Mouse (Mus musculus): ENCODE data around the gene Iqcc. TPM values are rescaled to one million over a fixed set of nuclear protein-coding genes. Genes with fewer than 3 reads are reported as not detected.

Gene Iqcc
- polyA plus RNA-seq, 1 experiment from 2014 or later: 8.2 TPM

DNA sequence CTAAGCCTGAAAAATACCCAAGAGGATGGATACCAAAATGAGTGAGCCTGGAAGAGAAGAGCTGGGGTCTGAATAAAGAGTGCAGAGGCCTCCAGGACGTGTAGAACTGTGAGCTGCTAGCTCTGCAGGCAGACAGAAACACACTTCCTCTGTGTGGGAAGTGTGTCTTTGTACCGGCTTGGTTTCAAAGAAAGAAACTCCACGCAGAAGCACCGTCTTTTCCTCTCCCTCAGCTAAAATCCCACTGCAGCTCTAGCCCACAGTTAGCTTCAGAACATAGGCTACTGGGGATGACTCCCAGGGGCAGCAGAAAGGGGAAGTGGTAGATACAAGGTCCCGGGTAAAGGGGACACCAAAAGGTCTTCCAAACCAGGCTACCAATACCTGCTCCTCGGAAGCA is 26.3 kb upstream of the Iqcc start:
- H3K36me3 ChIP-seq (replicated peaks; ENCODE audit: insufficient read depth, low read length): peaks cover 43% of the 10 kb centered on the region
- H3K27me3 ChIP-seq (ENCODE audit: insufficient read depth, low read length): no peaks in the 10 kb centered on the region
- no peak for TF ChIP-seq CTCF (IDR thresholded peaks at IDR 0.05; ENCODE audit: low read depth)
- TF ChIP-seq EP300 (IDR thresholded peaks at IDR 0.05; ENCODE audit: low read depth): no peak
- DNase-seq: no peak
- H3K9me3 ChIP-seq (ENCODE audit: low read length): no peaks in the 10 kb centered on the region
- no peak for ATAC-seq
- WGBS (ENCODE audit: insufficient replicate concordance): 55% methylated on average over 6 of the region's 6 CpGs
- H3K4me2 ChIP-seq (ENCODE audit: low read depth, low read length): no peak overlapping the region
- no peak overlapping the region for H3K4me3 ChIP-seq (ENCODE audit: low read depth, low read length)
- no peak overlapping the region for H3K9ac ChIP-seq (replicated peaks)
- H3K27ac ChIP-seq (ENCODE audit: low read depth): no peak overlapping the region
- peaks cover 6% of the 10 kb centered on the region; the same call in 1 of the 2 replicates for H3K4me1 ChIP-seq (ENCODE audit: insufficient read depth)

DNA sequence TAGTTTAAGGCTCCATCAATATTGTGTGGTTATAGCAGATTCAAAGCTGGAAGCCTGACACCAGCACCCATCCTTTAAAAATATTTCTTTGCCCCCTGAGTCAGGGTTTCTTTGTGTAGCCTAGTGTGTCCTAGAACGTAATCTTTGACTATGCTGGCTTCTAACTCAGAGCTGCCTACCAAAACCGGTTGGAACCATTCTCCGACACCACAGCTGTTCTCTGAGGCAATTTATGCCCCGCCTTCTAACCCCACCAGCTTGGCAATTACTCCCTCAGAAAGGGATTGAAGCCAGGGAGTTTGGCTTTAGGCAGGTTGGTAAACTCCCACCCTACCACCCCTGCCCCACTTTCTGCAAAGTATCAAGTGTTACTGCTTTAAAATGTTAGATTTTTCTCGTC is 22.9 kb upstream of the Iqcc start:
- H3K4me2 ChIP-seq (ENCODE audit: low read depth, low read length): peak overlapping the region; percentile 96
- peaks cover 38% of the 10 kb centered on the region for H3K36me3 ChIP-seq (replicated peaks; ENCODE audit: insufficient read depth, low read length)

DNA sequence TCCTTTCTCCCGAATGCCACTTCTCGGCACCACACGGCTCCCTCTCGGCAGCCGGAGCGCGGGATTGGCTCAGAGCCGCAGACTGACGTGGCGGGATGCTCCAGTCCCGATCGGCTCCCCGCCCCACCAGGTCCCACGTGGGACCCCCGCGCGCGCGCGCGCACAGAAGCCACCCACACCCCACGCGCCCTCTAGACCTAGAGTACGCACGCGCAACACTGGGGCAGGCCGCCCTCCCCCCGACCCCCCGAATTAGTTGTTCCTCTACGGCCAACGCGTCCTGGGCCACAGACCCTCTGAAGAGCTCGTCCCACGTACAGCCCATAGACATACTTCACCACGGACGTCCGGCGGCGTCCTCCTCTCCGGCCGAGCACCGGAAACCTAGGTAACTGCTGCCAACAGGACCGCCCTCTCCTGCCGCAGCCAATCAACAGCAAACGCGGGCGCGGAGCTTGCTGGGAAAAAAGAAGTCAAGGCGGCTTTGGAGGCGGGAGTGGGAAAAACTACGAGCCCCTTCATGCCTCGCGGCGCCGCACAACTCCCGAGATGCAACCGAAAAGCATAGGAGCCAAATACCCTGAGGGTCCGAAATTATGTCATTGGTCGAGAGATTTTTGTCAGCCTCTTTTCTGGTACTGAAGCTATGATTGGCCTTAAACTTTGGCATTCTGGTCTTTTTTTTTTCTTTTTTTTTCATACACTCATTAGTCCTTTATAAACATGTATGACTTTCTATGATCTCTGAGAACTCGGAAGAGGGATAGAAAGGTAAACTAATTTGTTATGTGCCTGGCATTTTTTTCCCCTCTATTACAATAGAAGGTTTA is 22.0 kb upstream of the Iqcc start, which contains the start of gene Txlna:
Txlna (minus strand) TSS at position 428 of the 830 bp plus-strand sequence.
- Histone ChIP-seq H3K27me3 (ENCODE audit: insufficient read depth, low read length) (no peaks in the 10 kb centered on the region), H3K36me3 (replicated peaks; ENCODE audit: insufficient read depth, low read length) (peaks cover 41% of the 10 kb centered on the region), H3K9ac (replicated peaks) (peak within 1 kb of the TSS; percentile 70), H3K9me3 (ENCODE audit: low read length) (no peaks in the 10 kb centered on the region), H3K4me2 (ENCODE audit: low read depth, low read length) (peak within 1 kb of the TSS; percentile 96), H3K27ac (ENCODE audit: low read depth) (peak within 1 kb of the TSS; percentile 81), H3K4me3 (ENCODE audit: low read depth, low read length) (peak within 1 kb of the TSS; percentile 75), H3K4me1 (ENCODE audit: insufficient read depth) (peaks cover 19% of the 10 kb centered on the region)
- DNase-seq: peak; percentile 96
- TF ChIP-seq EP300 (IDR thresholded peaks at IDR 0.05; ENCODE audit: low read depth): no peak; the same call in 1 of the 2 replicates
- no peak for TF ChIP-seq CTCF (IDR thresholded peaks at IDR 0.05; ENCODE audit: low read depth)
- WGBS (ENCODE audit: insufficient replicate concordance): under 1% methylated on average over 59 of the region's 60 CpGs
- ATAC-seq: peak; percentile 95

More for the DNA sequence above, 22.9 kb upstream of the Iqcc start:
- no peak overlapping the region for H3K9ac ChIP-seq (replicated peaks)
- no peaks in the 10 kb centered on the region for H3K27me3 ChIP-seq (ENCODE audit: insufficient read depth, low read length)
- ATAC-seq (no peak), DNase-seq (no peak)
- peak overlapping the region; percentile 48; the same call in 1 of the 2 replicates for H3K27ac ChIP-seq (ENCODE audit: low read depth)
- TF ChIP-seq CTCF (IDR thresholded peaks at IDR 0.05; ENCODE audit: low read depth) (no peak), EP300 (IDR thresholded peaks at IDR 0.05; ENCODE audit: low read depth) (no peak)
- 59% methylated on average over 5 of the region's 5 CpGs for WGBS (ENCODE audit: insufficient replicate concordance)
- peaks cover 19% of the 10 kb centered on the region for H3K4me1 ChIP-seq (ENCODE audit: insufficient read depth)
- H3K9me3 ChIP-seq (ENCODE audit: low read length): no peaks in the 10 kb centered on the region
- 0 out of 2 replicates have a peak overlapping the region, but pooled peaks have one; percentile 75 for H3K4me3 ChIP-seq (ENCODE audit: low read depth, low read length)

DNA sequence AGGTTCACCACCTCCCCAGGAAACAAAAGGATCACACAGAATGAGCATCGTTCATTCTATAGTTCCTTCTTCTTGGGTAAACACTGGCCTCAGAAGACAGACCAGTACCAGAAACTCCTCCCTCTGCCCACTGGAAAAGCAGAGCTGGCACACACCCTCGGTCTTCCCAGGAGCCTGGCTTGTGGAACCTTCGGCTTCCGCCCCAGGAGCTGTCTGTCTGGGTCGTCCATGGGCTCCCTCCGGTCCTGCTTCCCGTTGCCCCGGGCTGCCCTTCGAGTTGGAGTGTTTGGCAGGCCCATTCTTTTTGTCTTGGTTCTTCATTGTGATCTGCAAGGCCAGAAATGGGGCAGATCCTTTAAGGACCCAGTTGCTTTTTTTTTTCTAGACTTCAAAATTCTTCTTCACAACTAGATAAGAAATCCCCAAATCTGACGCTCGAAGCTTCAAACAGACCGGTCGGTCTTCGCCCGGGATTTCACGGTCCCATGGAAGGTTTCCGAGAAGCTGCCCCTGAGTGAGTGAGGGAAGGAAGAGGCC is 21.3 kb upstream of the Iqcc start:
- Histone ChIP-seq H3K27ac (ENCODE audit: low read depth) (peak overlapping the region; percentile 81), H3K4me3 (ENCODE audit: low read depth, low read length) (peak overlapping the region; percentile 75), H3K4me2 (ENCODE audit: low read depth, low read length) (peak overlapping the region; percentile 96), H3K9me3 (ENCODE audit: low read length) (no peaks in the 10 kb centered on the region), H3K4me1 (ENCODE audit: insufficient read depth) (peaks cover 19% of the 10 kb centered on the region), H3K36me3 (replicated peaks; ENCODE audit: insufficient read depth, low read length) (peaks cover 41% of the 10 kb centered on the region), H3K27me3 (ENCODE audit: insufficient read depth, low read length) (no peaks in the 10 kb centered on the region), H3K9ac (replicated peaks) (peak overlapping the region; percentile 70)
- TF ChIP-seq CTCF (IDR thresholded peaks at IDR 0.05; ENCODE audit: low read depth) (no peak), EP300 (IDR thresholded peaks at IDR 0.05; ENCODE audit: low read depth) (no peak)
- 4% methylated on average over 17 of the region's 17 CpGs for WGBS (ENCODE audit: insufficient replicate concordance)
- no peak for ATAC-seq
- peak; percentile 41 for DNase-seq

DNA sequence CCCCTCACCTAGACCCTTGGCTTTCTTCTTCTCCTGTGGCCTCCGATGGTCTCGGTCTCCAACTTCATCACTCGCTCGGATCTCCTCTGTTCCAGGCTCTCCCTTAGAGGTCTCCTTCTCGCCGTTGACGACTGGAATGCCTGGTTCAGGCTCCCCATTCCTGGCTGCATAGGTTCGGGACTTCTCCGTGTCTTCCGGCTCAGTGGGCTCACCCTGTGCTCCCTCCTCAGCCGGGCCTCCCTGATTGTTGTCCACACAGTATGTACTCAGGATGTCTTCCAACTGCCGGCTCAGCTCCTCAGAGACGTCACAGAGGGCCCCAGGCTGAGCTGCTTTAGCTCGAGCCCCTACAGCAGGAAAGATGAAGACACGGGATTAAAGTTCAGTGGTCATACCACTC is 20.3 kb upstream of the Iqcc start:
- TF ChIP-seq EP300 (IDR thresholded peaks at IDR 0.05; ENCODE audit: low read depth) (no peak), CTCF (IDR thresholded peaks at IDR 0.05; ENCODE audit: low read depth) (no peak)
- Histone ChIP-seq H3K9me3 (ENCODE audit: low read length) (no peaks in the 10 kb centered on the region), H3K36me3 (replicated peaks; ENCODE audit: insufficient read depth, low read length) (peaks cover 44% of the 10 kb centered on the region), H3K27ac (ENCODE audit: low read depth) (peak overlapping the region; percentile 81; the same call in 1 of the 2 replicates), H3K4me3 (ENCODE audit: low read depth, low read length) (no peak overlapping the region), H3K27me3 (ENCODE audit: insufficient read depth, low read length) (no peaks in the 10 kb centered on the region), H3K9ac (replicated peaks) (peak overlapping the region; percentile 38; the same call in 1 of the 2 replicates), H3K4me2 (ENCODE audit: low read depth, low read length) (peak overlapping the region; percentile 96), H3K4me1 (ENCODE audit: insufficient read depth) (peaks cover 19% of the 10 kb centered on the region)
- ATAC-seq (no peak), DNase-seq (no peak)
- 80% methylated on average over 15 of the region's 15 CpGs for WGBS (ENCODE audit: insufficient replicate concordance)

DNA sequence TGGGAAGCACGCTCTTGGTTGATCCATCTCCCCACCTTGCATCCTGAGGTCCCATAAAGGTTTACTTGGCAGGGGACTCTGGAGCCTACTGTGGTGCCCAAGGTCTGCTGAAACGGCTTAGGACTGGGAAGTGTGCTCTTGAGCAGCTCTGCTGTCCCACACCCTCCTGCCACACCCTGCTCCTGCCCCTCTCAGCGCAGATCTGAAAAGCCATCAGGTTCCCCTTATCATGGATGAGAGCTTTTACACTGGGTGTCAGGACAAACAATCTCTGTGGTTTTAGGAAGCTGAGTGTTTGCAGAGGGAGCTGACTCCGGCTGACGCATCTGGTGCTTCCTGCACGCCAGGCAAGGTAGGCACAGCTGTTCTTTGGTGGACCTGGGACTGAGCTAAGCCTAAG is 15.0 kb upstream of the Iqcc start:
- Histone ChIP-seq H3K27me3 (ENCODE audit: insufficient read depth, low read length) (no peaks in the 10 kb centered on the region), H3K9me3 (ENCODE audit: low read length) (no peaks in the 10 kb centered on the region), H3K9ac (replicated peaks) (no peak overlapping the region), H3K36me3 (replicated peaks; ENCODE audit: insufficient read depth, low read length) (peaks cover 87% of the 10 kb centered on the region), H3K4me1 (ENCODE audit: insufficient read depth) (peaks cover 2% of the 10 kb centered on the region), H3K27ac (ENCODE audit: low read depth) (no peak overlapping the region), H3K4me3 (ENCODE audit: low read depth, low read length) (no peak overlapping the region), H3K4me2 (ENCODE audit: low read depth, low read length) (no peak overlapping the region)
- ATAC-seq (peak; percentile 58), DNase-seq (no peak)
- WGBS (ENCODE audit: insufficient replicate concordance): 67% methylated on average over 6 of the region's 6 CpGs
- TF ChIP-seq EP300 (IDR thresholded peaks at IDR 0.05; ENCODE audit: low read depth): no peak
- TF ChIP-seq CTCF (IDR thresholded peaks at IDR 0.05; ENCODE audit: low read depth): no peak
